In the genomic region with DNA sequence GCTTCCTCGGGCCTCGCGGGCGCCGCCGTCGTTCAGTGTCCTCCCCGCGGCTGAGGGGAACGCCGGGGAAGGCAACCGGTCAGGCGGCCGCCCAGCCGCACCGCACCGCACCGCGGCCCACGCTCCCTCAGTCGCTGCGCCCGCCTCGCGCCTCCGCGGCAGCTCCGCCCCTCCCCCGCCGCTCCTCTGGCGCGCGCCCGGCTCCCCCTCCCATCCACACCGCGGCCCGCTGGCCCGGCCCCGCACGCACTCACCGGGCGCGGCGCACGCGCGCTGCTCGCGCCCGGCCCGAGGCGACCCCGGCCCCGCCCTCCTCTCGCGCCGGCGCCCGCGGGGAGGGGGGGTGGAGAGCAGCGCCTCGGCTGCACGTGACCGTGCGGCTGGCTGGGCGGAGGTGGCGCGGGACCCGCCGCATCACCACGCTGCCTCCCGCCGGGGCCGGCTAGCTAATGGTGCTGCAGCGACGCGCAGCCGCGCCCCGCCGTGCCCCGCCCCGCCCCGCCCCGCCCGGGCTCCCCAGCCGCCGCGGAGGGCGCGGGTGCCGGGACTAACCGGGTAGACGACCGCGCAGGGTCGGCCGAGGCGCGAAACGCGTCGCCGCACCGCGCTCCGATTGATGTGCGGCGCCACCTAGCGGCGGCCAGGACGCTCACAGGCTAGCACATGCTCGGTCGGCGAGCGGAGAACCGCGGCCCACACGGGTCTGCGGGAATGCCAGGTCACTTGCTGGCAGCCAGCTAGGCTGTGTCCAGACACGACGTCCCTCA, we compare ENCODE assay signal across 8 mouse cellular contexts. TPM values are rescaled to one million over a fixed set of nuclear protein-coding genes. Genes with fewer than 3 reads are reported as not detected.
DNase-seq lines count a peak whose midpoint lies in the region.

A gene (minus strand): TSS at position 301 of the 767 bp plus-strand sequence.

- DNase-seq in adrenal gland, adult (ENCODE audit: inconsistent age in 2 of 2, low spot score in 1 of 2), result peak; percentile 97 to 98
- DNase-seq in embryo, embryonic 10 days (ENCODE audit: low spot score), result peak; percentile 96
- DNase-seq in gastrocnemius, postnatal 10 days, result peak; percentile 94
- DNase-seq in induced T-regulatory cell, adult 2 months (ENCODE audit: low read depth), result peak; percentile 88
- DNase-seq in left cerebral cortex, adult 9 months (ENCODE audit: low spot score in 2 of 2), result peak; percentile 90 to 93
- peak; percentile 89 to 93 for DNase-seq in right cerebral cortex, adult 2 months (ENCODE audit: low spot score in 2 of 2)
- peak; percentile 74 for DNase-seq in urinary bladder, postnatal 10 days (ENCODE audit: low spot score)

- H3K9me3 ChIP-seq in megakaryocyte, embryonic 14.5 days, result peaks cover 1% of the 10 kb centered on the region

- no peaks in the 10 kb centered on the region for H3K36me3 ChIP-seq in megakaryocyte, embryonic 14.5 days (replicated peaks; ENCODE audit: low read length)

- H3K27me3 ChIP-seq in megakaryocyte, embryonic 14.5 days (replicated peaks), result peaks cover 2% of the 10 kb centered on the region

- peak within 1 kb of the TSS; percentile 95 for H3K4me3 ChIP-seq in megakaryocyte, embryonic 14.5 days (replicated peaks)

- peaks cover 60% of the 10 kb centered on the region for H3K4me1 ChIP-seq in megakaryocyte, embryonic 14.5 days

RNA-seq across cellular contexts. Expression of the gene that starts here (rescaled TPM):
- total RNA-seq in gastrocnemius, postnatal 10 days (2021), result 10 to 100 TPM; 20.4 to 23.6 TPM
- polyA plus RNA-seq in megakaryocyte, embryonic 14.5 days (2012; ENCODE audit: insufficient read depth, low replicate concordance), result 0.59 TPM in 1 of 2 replicates, not detected in the other

Comparison
In these comparisons a context has a peak if more than half of its experiments do, and no peak if none do; other contexts are left out.
1. Peak in every context shown above with its lines: DNase-seq and H3K4me3 ChIP-seq.